Mouse (Mus musculus): ENCODE data around the gene Magi1.
A peak's percentile ranks its signal among the peaks of the same experiment; 100 is the strongest.

Magi1 gene

DNA sequence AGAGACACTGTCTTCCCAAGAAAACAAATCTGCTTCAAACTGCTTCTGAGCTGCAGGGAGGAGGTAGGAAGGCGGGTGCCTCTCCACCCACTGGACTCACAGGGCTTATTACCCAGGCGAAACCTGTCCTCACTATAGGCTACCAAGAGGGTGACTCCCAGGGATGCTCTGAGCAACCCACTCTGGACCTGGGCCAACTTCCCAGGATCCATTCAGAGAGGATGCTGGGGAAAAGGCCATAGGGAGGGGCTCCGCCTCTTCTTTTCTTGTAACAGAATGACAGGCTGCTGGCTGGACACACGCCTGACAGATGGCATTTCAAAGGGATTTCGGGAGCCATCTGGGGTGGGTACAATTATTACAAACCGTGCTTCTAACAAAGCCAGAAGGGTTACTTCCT is 463.8 kb downstream of the Magi1 start:
- DNase-seq (ENCODE audit: low spot score), result peak; percentile 95

DNA sequence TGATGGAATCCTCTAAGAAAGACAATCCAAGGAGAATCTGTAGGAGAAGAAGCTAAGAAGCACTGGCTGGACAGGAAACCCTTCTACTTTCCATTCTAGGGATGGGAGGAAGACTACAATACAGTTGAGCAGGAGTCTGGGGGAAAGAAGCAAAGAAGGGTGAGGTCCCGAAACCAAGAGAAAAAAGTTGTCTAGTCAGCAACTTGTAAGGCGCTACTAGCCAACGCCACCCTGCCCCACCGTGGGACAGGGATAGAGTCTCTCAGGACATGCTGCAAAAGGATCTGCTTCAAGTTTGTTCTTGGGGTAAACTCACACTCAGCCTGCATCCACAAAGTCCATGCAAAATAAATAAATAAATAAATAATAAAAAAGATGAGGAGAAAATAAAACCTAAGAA is 464.4 kb downstream of the Magi1 start:
- DNase-seq (ENCODE audit: low spot score), result no peak

- no peak for DNase-seq (ENCODE audit: low spot score)
These were observed 465.2 kb downstream of the Magi1 start for GRCm38 (mm10) chr6:93818494-93818893.

DNA sequence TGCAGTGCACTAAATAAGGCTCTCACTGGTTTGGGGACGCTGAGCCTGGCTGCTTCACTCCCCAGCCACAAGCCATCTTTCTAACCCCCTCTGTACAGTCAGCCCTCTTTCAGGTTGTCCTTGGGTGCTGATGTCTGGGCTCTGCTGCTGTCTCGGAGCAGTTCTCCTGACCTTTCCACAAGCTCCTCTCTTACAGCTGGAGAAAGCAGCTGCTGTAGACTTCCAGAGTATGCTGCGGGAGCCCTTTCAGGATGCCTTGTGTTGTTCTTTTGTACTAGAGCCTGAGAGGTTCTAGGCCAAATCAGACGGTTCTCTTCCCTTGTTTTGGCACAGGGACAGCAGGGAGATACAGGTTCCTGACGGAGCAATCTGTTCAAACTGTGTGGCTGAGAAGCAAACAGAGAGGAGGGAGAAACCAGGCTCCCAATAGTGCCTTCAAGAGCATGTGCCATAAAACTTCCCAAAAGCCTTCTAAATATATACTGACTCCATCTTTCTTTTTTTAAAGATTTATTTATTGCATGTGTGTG is 478.2 kb downstream of the Magi1 start:
- DNase-seq (ENCODE audit: low spot score), result no peak

GRCm38 (mm10) chr6:93802390-93802789 is 481.3 kb downstream of the Magi1 start:
- DNase-seq (ENCODE audit: low spot score), result no peak

GRCm38 (mm10) chr6:93800465-93800864 is 483.3 kb downstream of the Magi1 start:
- DNase-seq (ENCODE audit: low spot score), result no peak

DNA sequence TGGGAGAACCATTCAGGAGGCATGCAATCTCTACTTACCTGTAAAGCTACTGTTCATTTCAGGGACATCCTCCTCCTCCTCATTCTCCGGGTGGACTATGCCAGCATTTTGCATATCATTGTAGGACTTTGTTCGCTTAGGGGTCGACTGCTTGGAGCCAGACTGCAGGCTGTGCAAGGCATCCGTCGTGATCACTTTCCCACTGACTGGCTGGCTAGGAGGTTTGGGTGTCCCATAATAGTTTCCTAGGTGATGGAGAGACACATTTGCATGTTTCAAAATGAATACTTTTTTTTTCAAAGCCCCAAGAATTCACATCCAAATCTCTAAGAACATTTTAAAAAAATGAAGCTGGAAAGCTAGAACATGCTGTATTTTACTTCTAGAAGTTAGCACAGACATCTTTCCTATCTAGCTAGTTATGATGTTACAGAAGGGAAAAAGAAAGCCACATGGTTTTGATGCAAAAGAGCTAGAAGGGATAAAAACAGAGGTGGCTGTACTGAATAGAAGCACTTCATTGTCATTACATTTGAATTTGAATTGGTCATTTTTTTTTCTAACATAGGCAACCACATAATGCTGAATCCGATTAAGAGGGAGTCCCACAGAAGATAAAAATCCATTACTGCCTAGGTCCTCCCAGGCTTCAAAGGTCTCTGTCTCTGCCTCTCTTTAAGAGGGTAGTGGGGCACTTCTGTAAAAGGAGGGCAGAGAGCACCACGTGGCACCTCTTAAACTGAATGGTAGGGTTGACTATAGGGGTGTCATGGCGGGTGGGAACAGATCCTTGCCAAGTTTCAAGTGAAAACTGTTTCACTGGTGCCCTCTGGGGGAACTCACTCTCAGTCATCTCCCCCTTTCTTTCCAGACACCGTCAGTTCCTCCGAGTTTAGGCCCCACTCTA is 491.2 kb downstream of the Magi1 start:
- DNase-seq (ENCODE audit: low spot score), result no peak

DNA sequence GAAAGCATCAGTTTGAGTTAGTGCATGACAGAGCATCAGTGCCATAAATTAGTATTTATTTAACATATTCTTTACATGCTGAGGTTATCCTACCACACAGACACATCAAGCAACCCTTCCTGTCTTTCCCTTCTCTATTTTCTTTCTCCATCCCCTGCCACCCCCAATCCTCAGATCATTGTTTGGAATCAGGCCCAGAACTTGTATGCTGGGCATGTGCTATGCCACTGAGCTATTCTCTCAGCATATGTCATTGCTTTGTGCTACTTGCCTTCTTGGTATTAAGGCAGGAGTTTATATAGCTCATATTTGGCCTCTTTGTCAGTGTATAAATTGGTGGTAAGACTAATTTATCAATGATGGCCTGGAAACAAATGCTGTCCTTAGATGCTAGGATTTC is 494.0 kb downstream of the Magi1 start:
- no peak for DNase-seq (ENCODE audit: low spot score)

GRCm38 (mm10) chr6:93787042-93787441 is 496.7 kb downstream of the Magi1 start:
- no peak for DNase-seq (ENCODE audit: low spot score)

- DNase-seq (ENCODE audit: low spot score), result no peak
These were observed 497.5 kb downstream of the Magi1 start for GRCm38 (mm10) chr6:93786220-93786619.

- no peak for DNase-seq (ENCODE audit: low spot score)
These were observed 512.6 kb downstream of the Magi1 start for GRCm38 (mm10) chr6:93771081-93771480.

GRCm38 (mm10) chr6:93770283-93771025 is 513.3 kb downstream of the Magi1 start:
- no peak for DNase-seq (ENCODE audit: low spot score)

GRCm38 (mm10) chr6:93758114-93758513 is 525.6 kb downstream of the Magi1 start:
- no peak for DNase-seq (ENCODE audit: low spot score)

GRCm38 (mm10) chr6:93757353-93758087 is 526.2 kb downstream of the Magi1 start:
- peak; percentile 65 for DNase-seq (ENCODE audit: low spot score)

DNA sequence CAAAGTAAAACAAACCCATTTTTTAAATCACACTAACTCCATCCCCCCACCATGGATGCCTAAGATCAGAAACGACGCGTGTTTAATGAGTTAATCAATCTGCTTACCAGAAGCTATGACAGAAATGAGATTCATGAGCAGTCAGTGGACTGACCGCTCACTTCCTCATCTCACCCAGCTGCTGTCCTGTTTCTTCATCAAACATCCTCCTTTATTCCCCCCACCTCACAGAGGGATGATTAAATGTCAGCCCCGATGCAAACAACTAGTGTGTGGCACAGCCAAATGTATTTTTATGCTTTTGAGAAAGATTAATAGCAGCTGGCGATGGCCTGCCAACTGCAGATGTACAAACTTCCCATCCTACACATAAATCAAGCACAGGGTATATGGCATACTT is 540.6 kb downstream of the Magi1 start:
- no peak for DNase-seq (ENCODE audit: low spot score)

DNA sequence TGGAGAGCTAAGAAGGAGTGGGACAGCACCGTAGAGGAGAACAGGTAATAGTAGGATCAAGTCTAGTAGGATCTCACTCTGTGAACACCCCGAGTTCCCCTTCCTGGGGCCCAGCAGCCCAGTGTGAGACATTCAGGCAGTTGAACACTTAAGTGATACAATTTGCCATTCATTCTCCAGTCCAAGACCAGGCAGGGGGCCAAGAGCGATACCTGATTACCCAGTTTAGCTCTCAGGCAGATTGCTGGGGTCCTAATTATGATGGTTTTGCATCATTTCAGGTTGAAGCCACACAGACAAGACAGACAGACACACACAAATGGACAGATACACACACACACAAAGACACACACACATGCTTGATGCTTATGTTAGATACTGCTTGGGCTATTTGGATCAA is 543.9 kb downstream of the Magi1 start:
- DNase-seq (ENCODE audit: low spot score), result no peak

DNA sequence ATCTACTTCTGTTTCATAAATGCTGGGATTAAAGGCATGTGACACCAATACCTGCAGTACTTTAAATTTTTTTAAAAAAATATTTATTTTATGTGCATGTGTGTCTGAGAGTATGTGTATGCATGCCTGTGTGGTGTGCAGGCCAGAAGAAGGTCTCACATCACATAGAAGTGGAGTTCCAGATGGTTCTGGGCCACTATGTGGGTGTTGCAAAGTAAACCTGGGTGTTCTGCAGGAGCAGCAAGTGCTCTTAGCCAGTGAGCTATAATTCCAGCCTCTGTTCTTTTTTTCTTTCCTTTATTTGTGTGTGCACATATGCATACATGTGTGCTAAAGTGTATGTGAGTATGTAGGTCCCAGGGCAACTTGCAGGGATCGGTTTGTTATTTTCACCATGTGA is 546.6 kb downstream of the Magi1 start:
- DNase-seq (ENCODE audit: low spot score), result no peak

DNA sequence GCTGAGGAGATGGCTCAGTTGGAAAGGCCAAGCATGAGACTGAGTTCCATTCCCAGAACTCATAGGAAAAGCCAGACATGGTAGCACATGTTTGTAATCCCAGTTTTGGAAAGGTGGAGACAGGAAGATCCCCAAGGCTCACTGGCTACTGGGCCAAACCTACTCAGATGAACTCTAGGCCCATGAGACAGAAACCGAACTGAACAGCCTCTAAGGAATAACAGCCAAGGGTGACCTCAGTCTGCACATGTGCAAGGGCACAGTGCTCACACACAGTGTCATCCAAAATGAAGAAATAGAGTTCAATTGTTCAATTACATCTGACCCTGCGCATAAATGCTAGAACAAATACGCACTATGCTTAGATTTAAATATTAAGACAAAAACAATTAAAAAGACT is 547.6 kb downstream of the Magi1 start:
- DNase-seq (ENCODE audit: low spot score), result no peak

DNA sequence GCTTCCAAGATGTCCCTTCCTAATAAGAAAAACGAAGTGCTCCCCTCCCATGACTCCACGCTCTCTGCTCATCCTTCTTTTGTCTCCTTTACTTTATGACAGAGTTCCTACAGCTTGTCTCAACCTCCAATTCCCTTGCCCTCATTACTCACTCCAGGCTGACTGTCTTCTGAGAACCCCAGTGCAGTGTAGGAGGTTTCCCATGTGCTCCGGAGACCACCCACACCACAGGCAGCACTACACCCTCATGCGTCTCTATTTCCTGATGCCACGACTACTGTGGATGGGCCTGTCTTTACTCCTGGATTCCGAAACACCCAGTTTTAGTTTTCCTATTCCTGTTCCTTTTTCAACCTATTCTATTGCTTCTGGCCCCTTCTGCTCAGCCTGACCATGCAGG is 549.9 kb downstream of the Magi1 start:
- DNase-seq (ENCODE audit: low spot score), result no peak

- no peak for DNase-seq (ENCODE audit: low spot score)
These were observed 554.0 kb downstream of the Magi1 start for GRCm38 (mm10) chr6:93729702-93730101.

DNA sequence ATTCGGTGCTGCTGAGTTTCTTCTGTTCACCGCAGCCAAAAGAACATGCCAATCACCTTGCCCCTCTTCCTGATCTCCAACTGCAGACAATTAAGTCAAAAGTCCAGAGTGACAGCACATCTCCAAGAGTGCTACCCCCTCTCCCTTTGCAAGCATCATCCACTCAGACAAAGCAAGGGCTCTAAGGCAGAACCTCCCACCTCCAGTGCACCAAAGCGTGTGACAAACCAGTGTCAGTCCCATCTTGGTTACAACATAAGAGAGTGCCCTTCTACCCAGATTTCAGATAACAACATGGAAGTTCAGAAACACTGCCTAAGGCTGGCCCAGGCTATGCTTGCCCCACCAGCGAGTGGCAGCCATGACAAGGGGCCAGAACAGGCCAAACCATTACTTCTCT is 554.9 kb downstream of the Magi1 start:
- no peak for DNase-seq (ENCODE audit: low spot score)

- no peak for DNase-seq (ENCODE audit: low spot score)
These were observed 556.0 kb downstream of the Magi1 start for GRCm38 (mm10) chr6:93727630-93728178.
